Mouse (Mus musculus) lung, embryonic 16.5 days (tissue): ENCODE measurements at regions not wholly inside any gene's neighbourhood (a gene's known extent, or its start where the extent isn't known, plus 50 kb on each side); places are given as distances from the start of the nearest gene placed in this dataset.
"Not testable (repeated sequence)": the region's sequence is repeated elsewhere in the genome, so short reads cannot be mapped to it uniquely, and the experiment has no call there.

Source experiments
- ATAC-seq: fragments of 200-750 bp; cut with Nextera tagmentation; 2 replicates; pipeline ENCODE4 v1.8.0; 2017; ENCODE audit warnings: low read depth, mild to moderate bottlenecking, moderate library complexity
- H3K27ac ChIP-seq: fragments of 300-500 bp; sonication (generic); 2 replicates; pipeline ENCODE4 v1.5.1; 2014; ENCODE audit warnings: mild to moderate bottlenecking, control low read depth, low read length
- H3K27me3 ChIP-seq: fragments of 300-500 bp; sonication (generic); 2 replicates; pipeline ENCODE4 v1.6.1; 2014; ENCODE audit warnings: low read depth, low read length, mixed read lengths; ENCODE audit not compliant: control insufficient read depth, insufficient read depth
- H3K36me3 ChIP-seq: fragments of 300-500 bp; sonication (generic); 2 replicates; pipeline ENCODE4 v1.6.1; 2014; ENCODE audit warnings: low read length; ENCODE audit not compliant: control insufficient read depth, insufficient read depth
- H3K4me1 ChIP-seq: fragments of 300-500 bp; sonication (generic); replicated peaks from 2 replicates; pipeline ENCODE4 v1.6.1; 2014; ENCODE audit warnings: low read length, mixed read lengths; ENCODE audit not compliant: control insufficient read depth, insufficient read depth
- H3K4me2 ChIP-seq: fragments of 300-500 bp; sonication (generic); 2 replicates; pipeline ENCODE4 v1.6.1; 2014; ENCODE audit warnings: low read depth, low read length, control low read depth
- H3K4me3 ChIP-seq: fragments of 300-500 bp; sonication (generic); 2 replicates; pipeline ENCODE4 v1.5.1; 2014; ENCODE audit warnings: mild to moderate bottlenecking, low read length, control low read depth
- H3K9ac ChIP-seq: fragments of 300-500 bp; sonication (generic); 2 replicates; pipeline ENCODE4 v1.6.1; 2014; ENCODE audit warnings: low read length, control low read depth
- H3K9me3 ChIP-seq: fragments of 300-500 bp; sonication (generic); 2 replicates; pipeline ENCODE4 v1.6.1; 2016; ENCODE audit warnings: low read length; ENCODE audit not compliant: control insufficient read depth
- WGBS: fragments of 180-500 bp; shearing (Covaris S2); extraction: QIAGEN DNeasy Blood & Tissue Kit; methylation state at CpG from one replicate; pipeline ENCODE4 v1.1.7; 2014; 5-methylcytosine and 5-hydroxymethylcytosine counted together

DNA sequence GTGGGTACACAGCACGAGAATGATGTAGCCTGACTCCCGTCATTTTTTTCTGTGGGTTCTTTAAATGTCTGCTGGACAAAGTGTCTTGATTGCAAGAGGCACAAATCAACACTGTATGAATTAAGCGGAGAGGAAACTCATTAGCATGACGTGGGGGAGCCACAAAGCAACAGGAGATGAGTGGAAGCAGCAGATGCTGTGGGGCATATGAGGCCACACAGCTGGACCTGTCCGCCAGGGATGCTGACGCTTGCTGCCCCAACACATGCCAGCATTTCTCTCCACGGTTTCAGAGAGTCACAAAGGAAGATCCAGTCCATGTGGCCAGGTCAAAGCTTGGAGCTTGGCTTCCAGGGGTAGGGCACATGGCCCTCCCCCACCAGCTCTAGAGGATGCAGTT, 277.9 kb downstream of the Eipr1 start:
- no peak overlapping the region for H3K4me3 ChIP-seq
- H3K9ac ChIP-seq: no peak overlapping the region
- H3K27me3 ChIP-seq: no peaks in the 10 kb centered on the region
- no peak overlapping the region for H3K4me2 ChIP-seq
- H3K4me1 ChIP-seq: no peaks in the 10 kb centered on the region
- WGBS: 47% methylated on average over 7 of the region's 7 CpGs
- no peak for ATAC-seq
- no peaks in the 10 kb centered on the region for H3K36me3 ChIP-seq
- no peak overlapping the region for H3K27ac ChIP-seq
- H3K9me3 ChIP-seq: no peaks in the 10 kb centered on the region

DNA sequence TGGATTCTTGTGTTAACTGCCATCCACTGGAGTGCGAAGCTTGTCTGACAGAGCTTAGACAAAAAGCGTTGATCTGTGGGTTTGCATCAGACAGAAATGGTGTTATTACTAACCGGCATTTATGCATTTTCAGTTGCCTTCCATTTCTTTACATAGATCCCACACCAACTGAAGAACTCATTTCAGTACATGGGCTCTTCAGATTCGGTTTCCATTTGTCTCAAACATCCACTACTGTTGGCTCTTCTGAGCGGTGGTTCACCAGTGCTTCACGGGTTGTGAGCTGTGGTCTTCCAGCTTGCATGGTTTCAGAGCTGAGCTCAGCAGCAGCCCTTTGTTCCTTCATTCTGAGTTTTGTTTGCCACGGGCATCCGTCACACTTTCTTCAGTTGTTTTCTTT, 294.4 kb downstream of the Eipr1 start:
- Histone ChIP-seq H3K9ac (no peak overlapping the region), H3K36me3 (no peaks in the 10 kb centered on the region), H3K4me2 (no peak overlapping the region), H3K27me3 (no peaks in the 10 kb centered on the region), H3K27ac (no peak overlapping the region), H3K4me1 (no peaks in the 10 kb centered on the region; the same call in 1 of the 2 replicates), H3K4me3 (no peak overlapping the region), H3K9me3 (no peaks in the 10 kb centered on the region)
- WGBS: 78% methylated on average over 8 of the region's 8 CpGs
- no peak for ATAC-seq

DNA sequence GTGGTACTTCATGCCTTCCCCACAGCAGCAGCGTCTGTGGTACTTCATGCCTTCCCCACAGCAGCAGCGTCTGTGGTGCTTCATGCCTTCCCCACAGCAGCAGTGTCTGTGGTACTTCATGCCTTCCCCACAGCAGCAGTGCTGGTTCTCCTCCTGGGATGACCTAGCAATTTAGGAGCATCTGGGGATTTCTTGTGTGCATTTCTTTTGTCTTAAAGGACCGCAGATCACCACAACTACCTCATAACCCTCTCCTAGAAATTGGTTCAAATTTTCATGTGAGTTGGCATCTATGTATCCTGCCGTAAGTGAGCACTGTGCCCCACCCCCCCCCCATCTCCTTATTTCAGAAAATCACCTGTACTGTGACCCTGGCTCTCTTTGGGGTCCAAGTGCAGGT, 297.0 kb downstream of the Eipr1 start:
- not testable (repeated sequence) for ATAC-seq, H3K27me3 ChIP-seq, H3K36me3 ChIP-seq, H3K9me3 ChIP-seq, H3K27ac ChIP-seq, H3K4me1 ChIP-seq, H3K4me2 ChIP-seq, H3K4me3 ChIP-seq, H3K9ac ChIP-seq
- 65% methylated on average over 2 of the region's 4 CpGs for WGBS

DNA sequence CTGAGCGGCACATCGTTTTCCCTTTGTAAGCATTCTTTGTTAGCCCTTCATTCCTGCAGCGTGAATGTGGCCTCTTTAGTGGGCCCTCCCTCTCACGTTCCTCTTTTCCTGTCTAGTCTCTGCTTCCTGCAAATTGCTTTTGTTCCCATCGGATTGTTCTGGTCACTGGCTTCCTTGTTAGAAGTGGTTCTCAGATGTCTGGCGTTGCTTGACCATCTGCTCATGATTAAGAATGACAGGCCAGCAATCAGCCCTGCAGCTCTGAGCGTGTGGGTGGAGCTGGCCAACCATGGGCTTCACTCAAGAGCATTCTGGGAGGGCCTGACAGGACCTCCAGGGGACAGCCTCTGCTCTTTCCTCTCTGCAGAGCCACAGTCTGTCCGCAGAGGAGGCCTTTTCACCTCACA, 297.5 kb downstream of the Eipr1 start:
- Histone ChIP-seq H3K4me2 (no peak overlapping the region), H3K27me3 (no peaks in the 10 kb centered on the region), H3K9me3 (no peaks in the 10 kb centered on the region), H3K4me1 (no peaks in the 10 kb centered on the region; the same call in 1 of the 2 replicates), H3K36me3 (no peaks in the 10 kb centered on the region), H3K9ac (no peak overlapping the region), H3K4me3 (no peak overlapping the region), H3K27ac (no peak overlapping the region)
- peak; percentile 47; the same call in 1 of the 2 replicates for ATAC-seq
- WGBS: 3% methylated on average over 8 of the region's 8 CpGs

DNA sequence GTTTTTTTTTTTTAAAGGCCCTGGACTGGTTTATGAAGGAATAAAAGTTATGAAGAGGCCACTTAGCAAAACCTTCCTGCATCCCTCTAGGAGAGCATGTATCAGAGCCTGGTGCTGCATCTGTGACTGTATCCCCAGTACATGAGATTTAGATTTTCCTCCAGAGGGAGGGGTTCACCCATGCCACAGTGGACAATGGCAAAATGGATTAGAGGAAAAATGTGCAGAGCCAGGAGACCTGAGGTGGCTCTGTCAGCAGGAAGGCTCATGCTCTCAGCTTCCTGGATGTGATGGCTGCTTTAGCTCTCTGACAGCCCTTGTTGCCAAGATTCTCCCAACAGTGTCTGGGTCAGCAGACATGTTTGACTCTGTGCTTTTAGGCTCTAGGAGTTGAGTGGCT, 298.2 kb downstream of the Eipr1 start:
- H3K9ac ChIP-seq: no peak overlapping the region
- no peaks in the 10 kb centered on the region for H3K9me3 ChIP-seq
- ATAC-seq: no peak
- H3K4me1 ChIP-seq: no peaks in the 10 kb centered on the region; the same call in 1 of the 2 replicates
- no peak overlapping the region for H3K4me2 ChIP-seq
- H3K36me3 ChIP-seq: no peaks in the 10 kb centered on the region
- H3K27me3 ChIP-seq: no peaks in the 10 kb centered on the region
- H3K4me3 ChIP-seq: no peak overlapping the region
- H3K27ac ChIP-seq: no peak overlapping the region

DNA sequence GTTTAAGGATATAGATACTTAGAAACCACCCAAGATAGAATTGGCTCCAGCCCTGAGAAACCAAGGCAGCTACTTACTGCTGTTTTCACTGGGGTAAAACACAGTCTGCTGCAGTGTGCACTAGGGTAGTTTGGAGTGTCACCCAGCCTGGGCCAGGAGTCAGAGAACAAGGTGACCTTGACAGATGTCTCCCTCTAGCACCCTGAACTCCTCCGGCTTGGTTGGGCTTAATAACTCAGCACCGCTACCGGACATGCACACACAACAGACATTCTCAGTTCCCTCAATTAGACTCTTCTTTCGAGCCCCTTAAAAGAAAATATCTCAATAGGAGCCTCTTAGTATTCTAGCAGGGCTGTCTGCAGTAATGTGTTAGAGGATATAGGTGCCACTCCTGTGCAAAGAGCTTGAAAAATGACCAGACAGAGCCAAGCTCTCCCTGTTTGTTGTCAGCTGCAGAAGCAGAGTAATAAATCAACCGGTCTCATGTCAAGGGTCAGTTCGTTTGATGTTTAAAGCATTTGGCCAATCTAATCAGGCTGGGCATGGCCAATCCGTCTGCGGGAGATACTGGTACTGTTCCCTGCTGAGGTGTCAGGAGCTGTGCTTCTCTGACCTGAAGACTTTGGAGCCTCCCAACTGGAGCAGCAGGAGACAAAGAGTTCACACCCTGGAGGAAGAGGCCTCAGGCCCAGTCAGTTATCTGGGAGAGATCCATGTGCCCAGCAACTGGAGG, 299.1 kb downstream of the Eipr1 start:
- Histone ChIP-seq H3K4me2 (no peak overlapping the region), H3K36me3 (no peaks in the 10 kb centered on the region), H3K27me3 (no peaks in the 10 kb centered on the region), H3K4me1 (no peaks in the 10 kb centered on the region; the same call in 1 of the 2 replicates), H3K4me3 (no peak overlapping the region), H3K9me3 (no peaks in the 10 kb centered on the region), H3K9ac (no peak overlapping the region), H3K27ac (no peak overlapping the region)
- no peak for ATAC-seq
- 37% methylated on average over 8 of the region's 8 CpGs for WGBS

DNA sequence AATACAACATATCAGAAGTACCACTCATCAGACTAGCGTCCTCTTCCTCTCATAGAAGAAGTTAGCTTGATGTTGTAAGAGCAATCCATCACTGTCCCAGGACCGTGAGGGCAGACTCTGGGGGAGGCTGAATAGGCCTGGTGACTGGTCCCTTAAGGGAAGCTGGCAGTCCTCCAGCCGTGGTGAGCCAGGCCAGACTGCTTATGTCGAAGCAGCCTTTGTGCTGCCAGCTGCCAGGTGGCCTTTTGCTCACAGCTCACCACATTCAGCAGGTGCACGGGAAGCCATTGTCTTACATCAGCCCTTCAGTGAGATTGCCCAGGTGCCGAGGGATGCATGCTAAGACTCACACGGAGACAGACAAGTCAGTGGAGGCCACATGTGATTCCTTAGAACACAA, 302.8 kb downstream of the Eipr1 start:
- H3K36me3 ChIP-seq: no peaks in the 10 kb centered on the region
- H3K9me3 ChIP-seq: no peaks in the 10 kb centered on the region
- WGBS: 32% methylated on average over 7 of the region's 7 CpGs
- no peak overlapping the region for H3K4me2 ChIP-seq
- H3K4me3 ChIP-seq: no peak overlapping the region
- H3K9ac ChIP-seq: no peak overlapping the region
- H3K4me1 ChIP-seq: no peaks in the 10 kb centered on the region
- ATAC-seq: no peak
- H3K27ac ChIP-seq: no peak overlapping the region
- H3K27me3 ChIP-seq: no peaks in the 10 kb centered on the region

DNA sequence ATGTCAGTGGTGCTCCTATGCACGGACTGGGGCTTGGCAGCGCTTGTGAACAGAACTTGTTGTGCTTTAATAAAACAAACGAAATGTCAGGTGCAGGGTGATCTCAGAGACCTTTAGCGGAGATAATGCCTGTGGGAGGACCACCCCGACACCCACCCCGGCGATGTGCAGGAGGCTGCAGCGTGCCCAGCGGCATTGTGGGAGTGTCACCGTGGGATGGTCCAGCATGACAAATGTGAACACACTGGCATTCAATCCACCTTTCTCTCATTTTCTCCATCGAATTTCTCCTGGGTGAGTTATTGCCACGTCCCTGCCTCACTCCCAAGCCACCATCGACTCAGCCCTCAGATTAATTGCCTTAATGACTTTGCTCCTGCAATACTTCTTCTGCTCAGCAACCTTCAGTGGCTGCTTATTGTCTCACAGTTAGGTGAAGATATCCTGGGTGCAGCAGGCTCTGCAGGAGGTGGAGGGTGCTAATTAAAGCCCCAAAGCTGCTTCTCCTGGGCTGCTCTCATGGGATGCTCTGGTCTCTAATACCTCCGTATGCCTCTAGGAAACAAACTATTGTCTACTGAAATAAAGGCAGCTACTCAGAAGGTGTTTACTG, 310.5 kb downstream of the Eipr1 start:
- Histone ChIP-seq H3K27ac (no peak overlapping the region), H3K4me3 (no peak overlapping the region), H3K9me3 (no peaks in the 10 kb centered on the region), H3K4me2 (no peak overlapping the region), H3K36me3 (no peaks in the 10 kb centered on the region), H3K4me1 (no peaks in the 10 kb centered on the region), H3K9ac (no peak overlapping the region), H3K27me3 (no peaks in the 10 kb centered on the region)
- no peak for ATAC-seq
- WGBS: 30% methylated on average over 14 of the region's 14 CpGs

DNA sequence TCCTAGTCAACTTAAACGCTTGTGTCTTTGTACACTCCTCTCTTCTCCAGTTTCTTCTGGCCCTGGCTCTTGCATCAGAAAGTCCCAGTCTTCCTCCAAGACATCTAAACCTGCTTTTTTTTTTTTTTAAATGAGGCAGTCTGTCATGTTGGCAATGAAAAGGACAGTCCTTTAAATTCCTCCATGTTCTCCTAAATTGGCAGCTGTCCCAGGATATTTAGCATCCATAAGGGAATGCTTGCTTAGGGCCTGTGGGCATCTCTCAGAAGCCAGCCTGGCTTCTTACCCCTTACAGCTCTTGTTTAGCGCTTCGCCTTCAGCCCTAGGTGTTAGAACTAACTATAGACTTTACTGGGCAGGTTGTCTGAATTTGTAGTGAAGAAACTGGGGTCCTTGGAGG, 311.2 kb downstream of the Eipr1 start:
- ATAC-seq: no peak
- 81% methylated on average over 3 of the region's 3 CpGs for WGBS
- H3K4me3 ChIP-seq: no peak overlapping the region

More for the DNA sequence above, 311.2 kb downstream of the Eipr1 start:
- Histone ChIP-seq H3K4me2 (no peak overlapping the region), H3K27me3 (no peaks in the 10 kb centered on the region), H3K36me3 (no peaks in the 10 kb centered on the region), H3K27ac (no peak overlapping the region), H3K9ac (no peak overlapping the region), H3K4me1 (no peaks in the 10 kb centered on the region), H3K9me3 (no peaks in the 10 kb centered on the region)
